Mouse (Mus musculus): Measurements from ENCODE around the gene Mbl2.
A peak's percentile ranks its signal among the peaks of the same experiment; 100 is the strongest.
"Not testable (repeated sequence)": the region's sequence is repeated elsewhere in the genome, so short reads cannot be mapped to it uniquely, and the experiment has no call there.

The Mbl2 gene

DNA sequence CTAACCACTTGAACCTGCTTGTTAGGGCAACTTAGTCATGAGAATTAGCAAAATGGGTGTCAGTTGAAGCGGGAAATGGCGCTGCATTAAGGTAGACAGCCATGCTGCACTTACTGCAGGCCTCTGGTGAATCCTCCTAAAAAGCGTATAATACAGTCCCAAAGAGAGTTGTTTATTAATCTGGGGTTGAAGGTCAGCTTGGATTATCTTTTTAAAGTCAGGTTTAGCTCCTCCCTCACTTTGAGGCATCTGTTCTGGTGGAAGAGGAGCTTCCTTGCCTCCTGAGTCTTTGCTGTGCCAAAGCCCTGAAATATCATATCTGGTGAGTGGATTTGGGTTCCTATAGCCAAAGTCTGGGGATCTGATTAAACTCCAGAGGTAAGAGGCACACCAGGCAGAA lies at the start of gene Mbl2:
Mbl2 (plus strand) TSS at position 252 of the 400 bp plus-strand sequence.
- no peak for ATAC-seq (ENCODE audit: insufficient number of reproducible peaks, low FRiP score, low TSS enrichment)

DNA sequence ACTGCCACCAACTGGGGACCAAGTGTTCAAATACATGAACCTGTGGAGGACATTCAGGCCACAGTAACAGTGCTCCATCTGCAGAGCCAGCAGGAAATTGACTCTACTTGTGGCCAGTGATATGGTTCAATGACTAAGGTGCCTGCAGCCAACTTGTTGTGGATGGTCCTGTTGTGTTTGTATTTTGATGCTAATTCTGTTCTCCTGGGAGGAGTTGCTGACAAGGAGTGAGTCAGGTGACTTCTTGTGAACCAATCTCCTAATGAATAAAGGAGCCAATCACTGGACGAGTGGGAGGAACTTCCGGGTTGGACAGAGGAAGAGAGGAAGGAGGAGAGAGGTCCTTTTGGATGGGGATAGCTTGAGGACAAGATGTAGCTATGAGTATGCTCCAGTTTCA lies 47.2 kb upstream of the Mbl2 start:
- no peak for ATAC-seq (ENCODE audit: insufficient number of reproducible peaks, low FRiP score, low TSS enrichment)

- no peak for ATAC-seq (ENCODE audit: insufficient number of reproducible peaks, low FRiP score, low TSS enrichment)
These were observed 45.5 kb upstream of the Mbl2 start for GRCm38 (mm10) chr19:30187232-30187631.

DNA sequence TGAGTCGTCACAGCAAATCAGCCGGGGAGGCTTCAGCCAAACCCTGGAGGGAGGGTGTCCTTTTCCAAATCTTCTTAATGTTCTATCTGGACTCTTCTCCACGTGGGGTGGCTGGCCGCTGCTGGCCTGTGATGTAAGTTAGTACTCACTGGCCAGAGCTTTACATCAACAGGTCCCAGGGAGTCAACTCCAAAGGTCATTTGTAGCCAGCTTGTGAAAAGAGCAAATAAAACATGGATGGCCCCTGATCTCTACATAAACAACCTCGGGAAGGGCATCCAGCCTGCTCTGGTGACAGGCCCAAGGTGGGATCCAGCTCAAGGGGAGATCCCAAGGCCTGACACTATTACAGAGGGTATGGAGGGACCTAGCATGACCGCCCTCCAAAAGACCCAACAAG lies 37.7 kb upstream of the Mbl2 start:
- no peak for ATAC-seq (ENCODE audit: insufficient number of reproducible peaks, low FRiP score, low TSS enrichment)

DNA sequence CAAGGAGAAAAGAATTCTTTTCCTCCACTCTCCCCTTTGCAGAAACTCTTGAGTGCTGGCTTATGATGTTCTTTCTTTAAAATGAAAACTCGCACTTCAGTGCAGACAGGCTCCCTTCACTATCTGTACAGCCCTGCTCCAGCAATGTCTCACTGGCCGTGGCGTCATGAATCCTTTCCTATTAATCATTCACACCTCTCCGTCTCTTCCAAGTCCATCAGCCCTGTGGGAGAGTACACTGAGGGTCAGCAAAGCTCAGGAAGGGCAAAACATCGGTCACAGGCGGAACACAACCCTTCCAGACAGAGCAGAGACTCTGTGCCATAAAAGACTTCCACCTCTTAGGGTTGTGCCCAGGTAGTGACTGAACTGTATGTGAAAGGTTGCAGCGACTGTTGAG lies 30.6 kb upstream of the Mbl2 start:
- no peak for ATAC-seq (ENCODE audit: insufficient number of reproducible peaks, low FRiP score, low TSS enrichment)

GRCm38 (mm10) chr19:30205159-30205816 lies 27.5 kb upstream of the Mbl2 start:
- 0 out of 2 replicates have a peak, but pooled peaks have one; percentile 20 for ATAC-seq (ENCODE audit: insufficient number of reproducible peaks, low FRiP score, low TSS enrichment)

DNA sequence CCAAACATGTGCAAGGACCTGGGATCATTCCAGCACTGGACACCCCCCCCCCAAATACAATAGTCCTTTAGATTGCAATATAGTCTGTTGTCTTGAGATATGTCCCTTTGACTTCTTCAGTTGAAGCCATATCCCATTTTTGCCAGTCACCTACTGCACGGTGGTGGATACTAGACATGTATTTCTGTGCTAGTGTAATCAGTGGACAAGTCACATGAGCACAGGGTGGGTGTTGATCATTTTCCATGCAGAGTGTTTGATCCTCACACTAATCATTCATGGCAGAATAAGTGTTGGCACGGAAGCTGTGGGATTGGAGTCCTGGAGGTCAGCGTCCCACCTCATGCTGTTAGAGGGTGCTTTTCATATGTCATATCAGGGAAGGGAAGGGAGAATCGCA lies 26.9 kb upstream of the Mbl2 start:
- ATAC-seq (ENCODE audit: insufficient number of reproducible peaks, low FRiP score, low TSS enrichment) = no peak

DNA sequence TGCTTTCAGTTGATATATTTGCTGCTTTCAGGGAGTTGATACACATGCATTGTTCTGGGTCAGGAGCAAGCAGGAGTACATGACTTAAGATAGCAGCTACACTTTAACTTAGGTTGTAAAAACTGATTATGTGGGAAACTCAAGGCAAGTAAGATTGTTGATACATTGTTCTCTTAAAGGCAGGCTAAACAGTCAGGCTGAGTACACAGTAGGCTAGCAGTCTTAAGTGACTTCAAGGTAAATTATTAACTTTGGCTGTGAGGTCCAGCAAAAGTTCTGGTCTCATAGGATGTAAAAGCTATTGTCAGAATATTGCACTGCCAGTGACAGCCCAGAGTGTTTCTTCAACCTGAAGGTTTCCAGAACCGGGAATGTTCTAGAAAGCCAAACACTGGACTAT lies 25.8 kb upstream of the Mbl2 start:
- no peak for ATAC-seq (ENCODE audit: insufficient number of reproducible peaks, low FRiP score, low TSS enrichment)

DNA sequence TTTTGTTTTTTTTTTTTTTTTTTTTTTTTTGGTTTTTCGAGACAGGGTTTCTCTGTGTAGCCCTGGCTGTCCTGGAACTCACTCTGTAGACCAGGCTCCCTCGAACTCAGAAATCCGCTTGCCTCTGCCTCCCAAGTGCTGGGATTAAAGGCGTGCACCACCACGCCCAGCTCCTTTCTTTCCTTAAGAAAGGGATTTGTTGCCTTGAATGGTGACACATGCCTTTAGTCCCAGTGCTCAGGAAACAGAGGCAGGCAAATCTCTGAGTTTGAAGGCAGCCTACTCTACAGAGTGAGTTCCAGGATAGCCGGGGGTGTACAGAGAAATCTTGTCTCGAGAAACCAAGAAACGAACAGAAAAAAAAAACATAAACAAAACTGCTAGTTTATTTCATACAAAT lies 23.7 kb upstream of the Mbl2 start:
- not testable (repeated sequence) for ATAC-seq (ENCODE audit: insufficient number of reproducible peaks, low FRiP score, low TSS enrichment)

GRCm38 (mm10) chr19:30214026-30214425 lies 18.7 kb upstream of the Mbl2 start:
- ATAC-seq (ENCODE audit: insufficient number of reproducible peaks, low FRiP score, low TSS enrichment) = no peak

- not testable (repeated sequence) for ATAC-seq (ENCODE audit: insufficient number of reproducible peaks, low FRiP score, low TSS enrichment)
These were observed 17.0 kb upstream of the Mbl2 start for GRCm38 (mm10) chr19:30215736-30216135.

- ATAC-seq (ENCODE audit: insufficient number of reproducible peaks, low FRiP score, low TSS enrichment) = no peak
These were observed 16.6 kb upstream of the Mbl2 start for GRCm38 (mm10) chr19:30216186-30216585.

DNA sequence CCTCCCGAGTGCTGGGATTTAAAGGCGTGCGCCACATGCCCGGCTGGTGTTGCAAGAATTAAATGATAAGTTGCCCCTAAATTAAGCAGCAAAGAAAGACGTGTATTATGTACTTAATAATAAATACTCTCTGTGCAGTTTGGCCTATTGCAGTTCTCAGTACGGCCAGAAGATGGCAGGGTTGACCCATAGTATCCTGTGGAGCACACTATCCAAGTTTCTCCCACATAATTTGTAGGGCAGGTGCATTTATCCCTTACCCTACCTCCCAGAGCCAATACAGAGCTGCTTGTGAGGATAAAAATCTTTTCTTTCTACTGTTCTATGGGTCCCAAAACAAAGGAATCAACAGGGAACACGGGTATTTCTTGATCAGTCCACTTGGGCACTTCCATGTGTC lies 15.4 kb upstream of the Mbl2 start:
- no peak for ATAC-seq (ENCODE audit: insufficient number of reproducible peaks, low FRiP score, low TSS enrichment)

DNA sequence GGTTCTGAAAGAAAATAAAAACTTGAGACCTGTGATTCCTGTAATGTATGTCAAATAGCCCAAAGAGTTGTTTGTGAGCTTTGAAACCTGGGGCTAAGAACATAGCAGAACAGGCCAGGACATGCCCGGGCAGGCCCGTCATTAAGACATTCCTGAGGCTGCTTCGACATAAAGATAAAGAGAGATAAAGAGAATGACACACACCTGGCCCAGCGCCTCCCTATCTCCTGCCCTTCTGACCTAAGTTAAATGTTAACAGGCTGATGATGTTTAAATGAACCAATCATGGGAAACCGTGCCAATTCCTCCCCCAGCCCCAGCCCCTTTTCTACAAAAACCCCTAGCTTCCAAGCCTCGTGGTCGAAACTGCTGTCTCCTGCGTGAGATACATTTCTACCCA lies 10.1 kb upstream of the Mbl2 start:
- ATAC-seq (ENCODE audit: insufficient number of reproducible peaks, low FRiP score, low TSS enrichment) = not testable (repeated sequence)

- ATAC-seq (ENCODE audit: insufficient number of reproducible peaks, low FRiP score, low TSS enrichment) = no peak
These were observed 3.3 kb upstream of the Mbl2 start for GRCm38 (mm10) chr19:30229477-30229876.

DNA sequence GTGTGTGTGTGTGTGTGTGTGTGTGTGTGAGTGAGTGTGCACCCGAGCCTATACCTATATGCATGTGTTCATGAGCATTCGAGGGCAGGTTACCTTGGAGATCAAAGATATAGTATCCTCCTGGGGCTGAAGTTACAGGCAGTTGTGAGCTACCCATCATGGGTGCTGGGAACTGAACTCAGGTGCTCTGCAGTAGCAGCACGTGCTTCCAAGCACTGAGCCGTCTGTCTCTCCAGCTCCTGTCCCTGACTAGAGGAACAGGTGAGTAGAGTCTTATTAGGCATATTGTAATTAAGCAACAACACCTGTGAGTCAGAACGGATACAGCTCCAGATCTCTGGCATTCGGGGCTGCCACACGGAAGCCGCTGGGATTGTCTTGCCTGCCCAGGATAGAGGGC lies 1.7 kb downstream of the Mbl2 start:
- no peak for ATAC-seq (ENCODE audit: insufficient number of reproducible peaks, low FRiP score, low TSS enrichment)

- ATAC-seq (ENCODE audit: insufficient number of reproducible peaks, low FRiP score, low TSS enrichment) = no peak
These were observed 14.6 kb downstream of the Mbl2 start for GRCm38 (mm10) chr19:30247359-30247758.

- no peak for ATAC-seq (ENCODE audit: insufficient number of reproducible peaks, low FRiP score, low TSS enrichment)
These were observed 16.1 kb downstream of the Mbl2 start for GRCm38 (mm10) chr19:30248822-30249221.

- ATAC-seq (ENCODE audit: insufficient number of reproducible peaks, low FRiP score, low TSS enrichment) = no peak
These were observed 19.5 kb downstream of the Mbl2 start for GRCm38 (mm10) chr19:30252253-30252652.

DNA sequence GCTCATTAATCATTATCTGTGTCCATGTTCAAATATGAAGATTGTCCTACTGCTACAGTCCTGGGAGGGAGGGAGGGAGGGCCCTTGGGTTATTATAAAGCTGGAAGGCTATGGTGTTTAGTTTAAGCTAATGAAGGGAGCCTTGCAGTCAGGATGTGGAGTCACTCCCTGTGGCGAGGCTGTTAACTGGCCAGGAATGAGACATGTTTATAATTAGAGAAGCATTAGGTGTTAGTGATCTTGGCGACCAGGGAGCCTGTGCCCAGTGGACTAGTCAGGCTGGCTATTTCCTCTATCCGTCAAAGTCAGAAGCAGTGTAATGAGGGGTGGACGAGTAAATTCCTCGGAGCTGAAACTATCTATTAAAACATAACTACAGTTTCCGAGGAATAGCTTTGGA lies 23.6 kb downstream of the Mbl2 start:
- ATAC-seq (ENCODE audit: insufficient number of reproducible peaks, low FRiP score, low TSS enrichment) = no peak

- no peak for ATAC-seq (ENCODE audit: insufficient number of reproducible peaks, low FRiP score, low TSS enrichment)
These were observed 48.4 kb downstream of the Mbl2 start for GRCm38 (mm10) chr19:30281125-30281524.

- no peak for ATAC-seq (ENCODE audit: insufficient number of reproducible peaks, low FRiP score, low TSS enrichment)
These were observed 55.3 kb downstream of the Mbl2 start for GRCm38 (mm10) chr19:30287899-30288490.
